Mouse (Mus musculus) embryonic fibroblast, embryonic 13.5 days (primary cell): ENCODE data around the gene Mgat4b.

ENCODE experiments used
- CTCF ChIP-seq: IDR thresholded peaks from 2 replicates; pipeline ENCODE4 v1.5.1; 2011; ENCODE audit warnings: mild to moderate bottlenecking, control low read depth, low read length, moderate library complexity, borderline replicate concordance; ENCODE audit not compliant: insufficient read depth
- POLR2A ChIP-seq: IDR thresholded peaks from 2 replicates; pipeline ENCODE4 v1.6.1; 2011; ENCODE audit warnings: low read depth, mild to moderate bottlenecking, control low read depth, low read length, moderate library complexity

DNA sequence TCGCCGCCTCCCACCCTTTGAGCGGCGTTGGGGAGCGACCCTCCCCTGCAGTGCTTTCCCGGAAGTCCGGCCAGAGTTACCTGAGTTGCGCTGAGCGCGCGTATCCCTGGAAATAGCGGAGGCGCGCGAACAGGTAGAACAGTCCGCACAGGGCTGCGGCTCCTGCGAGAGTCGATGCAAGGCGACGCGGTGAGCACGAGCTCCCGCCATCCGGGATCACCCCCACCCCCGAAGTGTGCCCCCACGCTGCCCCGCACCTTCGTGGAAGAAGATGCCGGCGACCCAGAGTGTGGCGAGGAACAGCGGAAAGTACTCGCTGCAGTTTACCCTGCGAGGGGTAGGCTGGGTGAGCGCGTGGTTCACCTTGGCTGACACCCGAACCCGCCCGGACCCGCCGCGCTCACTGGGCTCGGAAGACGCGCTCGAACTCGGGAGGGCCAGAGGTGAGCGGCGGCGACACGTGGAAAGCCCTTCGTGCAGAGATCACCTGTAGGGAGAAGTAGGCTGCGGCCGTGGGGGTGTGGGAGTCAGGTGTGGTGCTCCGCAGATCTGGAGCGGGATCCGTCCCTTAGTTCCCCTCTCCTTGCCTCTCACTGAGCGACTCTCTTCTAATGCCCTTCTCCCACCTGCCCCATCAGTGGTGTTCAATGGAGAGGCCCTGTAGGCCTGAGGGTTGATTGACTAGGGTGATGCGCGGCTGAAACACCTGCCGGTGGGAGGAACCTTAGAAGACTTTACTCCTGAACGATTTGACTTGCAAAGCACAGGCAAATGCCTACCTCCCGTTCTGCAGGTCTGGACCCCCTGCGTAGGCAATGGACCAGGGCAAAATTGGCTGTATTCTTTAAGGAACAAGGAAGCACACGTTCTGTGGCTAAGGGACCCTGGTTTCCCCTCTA, 26.5 kb downstream of the Mgat4b start:
- TF ChIP-seq CTCF, result no peak
- no peak for TF ChIP-seq POLR2A
